Mouse (Mus musculus) midbrain, embryonic 14.5 days (tissue): Measurements from ENCODE around the gene 1700017N19Rik. TPM values are rescaled to one million over a fixed set of nuclear protein-coding genes. Genes with fewer than 3 reads are reported as not detected.

Experiments used
- ATAC-seq: fragments of 200-750 bp; cut with Nextera tagmentation; 2 replicates; pipeline ENCODE4 v1.8.0; 2017; ENCODE audit warnings: moderate number of reproducible peaks, moderate library complexity; ENCODE audit not compliant: low FRiP score, low TSS enrichment
- DNase-seq: peaks from one replicate; pipeline ENCODE4 v3.0.0-alpha.2; 2015
- H3K27ac ChIP-seq: fragments of 300-500 bp; sonication (generic); replicated peaks from 2 replicates; pipeline ENCODE4 v1.5.1; 2014; ENCODE audit warnings: mild to moderate bottlenecking, low read depth, low read length, moderate library complexity
- H3K27me3 ChIP-seq: fragments of 300-500 bp; sonication (generic); 2 replicates; pipeline ENCODE4 v1.6.1; 2014; ENCODE audit warnings: low read length, control low read depth, mixed read lengths; ENCODE audit not compliant: control insufficient read depth, insufficient read depth
- H3K36me3 ChIP-seq: fragments of 300-500 bp; sonication (generic); 2 replicates; pipeline ENCODE4 v1.6.1; 2014; ENCODE audit warnings: low read length, control low read depth; ENCODE audit not compliant: control insufficient read depth, insufficient read depth
- H3K4me1 ChIP-seq: fragments of 300-500 bp; sonication (generic); 2 replicates; pipeline ENCODE4 v1.6.1; 2014; ENCODE audit warnings: mild to moderate bottlenecking, antibody characterized with exemption, low read length, control low read depth; ENCODE audit not compliant: control insufficient read depth, insufficient read depth
- H3K4me2 ChIP-seq: fragments of 300-500 bp; sonication (generic); 2 replicates; pipeline ENCODE4 v1.6.1; 2014; ENCODE audit warnings: mild to moderate bottlenecking, low read length, moderate library complexity
- H3K4me3 ChIP-seq: fragments of 300-500 bp; sonication (generic); replicated peaks from 2 replicates; pipeline ENCODE4 v1.5.1; 2014; ENCODE audit warnings: low read depth, low read length
- H3K9ac ChIP-seq: fragments of 300-500 bp; sonication (generic); replicated peaks from 2 replicates; pipeline ENCODE4 v1.6.1; 2014; ENCODE audit warnings: mild to moderate bottlenecking, low read length, moderate library complexity
- H3K9me3 ChIP-seq: fragments of 300-500 bp; sonication (generic); 2 replicates; pipeline ENCODE4 v1.6.1; 2016; ENCODE audit warnings: low read length, control low read depth, mixed read lengths; ENCODE audit not compliant: control insufficient read depth
- WGBS: fragments of 180-500 bp; shearing (Covaris S2); extraction: QIAGEN DNeasy Blood & Tissue Kit; methylation state at CpG from one replicate; pipeline ENCODE4 v1.1.7; 2014; 5-methylcytosine and 5-hydroxymethylcytosine counted together
- polyA plus RNA-seq: library from polyadenylated mRNA; unstranded; fragments of >200 nt; fragmentation: Nextera tagmentation; extraction: Ambion mirVana; gene quantifications from 2 replicates; pipeline ENCODE4 v1.2.1, GENCODE M21; 2014

1700017N19Rik gene
- polyA plus RNA-seq, 1 experiment from 2014 or later, result 0.34 TPM

DNA sequence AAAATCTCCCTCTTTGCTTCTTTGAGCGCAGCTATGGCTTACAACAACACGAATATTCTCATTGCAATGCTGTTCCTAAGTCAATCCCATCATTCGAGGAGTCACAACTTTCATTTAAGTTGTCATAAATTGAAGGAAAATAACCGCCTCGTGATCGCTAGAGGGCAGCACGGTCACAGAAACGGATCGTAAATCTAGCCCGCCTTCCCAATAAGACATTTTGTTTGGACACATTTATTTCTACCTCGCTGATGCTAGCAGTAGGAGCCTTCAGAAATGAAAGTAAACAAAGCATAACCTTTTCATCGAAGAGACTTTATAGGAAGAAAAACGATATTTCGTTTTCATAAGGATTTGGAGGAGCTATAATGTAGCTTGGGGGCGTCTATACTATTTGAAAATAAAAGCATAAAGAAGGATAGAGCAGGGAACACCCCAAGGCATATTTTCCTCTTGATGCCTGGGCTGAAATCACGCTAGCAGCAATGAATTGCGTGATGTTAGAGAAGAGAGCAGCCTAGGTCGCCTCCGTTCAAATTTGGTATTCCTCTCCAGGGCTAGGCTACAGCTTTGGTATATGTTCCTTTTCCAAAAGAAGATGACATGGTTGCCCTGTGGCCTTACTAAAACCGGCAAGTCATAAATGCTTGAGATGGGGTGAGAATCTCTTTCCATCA lies 39.6 kb downstream of the 1700017N19Rik start:
- Histone ChIP-seq H3K4me1 (0 out of 2 replicates have a peak, but pooled peaks cover 3% of the 10 kb centered on the region), H3K4me3 (no peak overlapping the region), H3K27me3 (no peaks in the 10 kb centered on the region), H3K4me2 (peak overlapping the region; percentile 40), H3K36me3 (no peaks in the 10 kb centered on the region), H3K9me3 (no peaks in the 10 kb centered on the region), H3K27ac (peak overlapping the region; percentile 80), H3K9ac (no peak overlapping the region; the same call in 1 of the 2 replicates)
- DNase-seq (peak; percentile 90), ATAC-seq (peak; percentile 75)
- WGBS, result 20% methylated on average over 20 of the region's 20 CpGs

DNA sequence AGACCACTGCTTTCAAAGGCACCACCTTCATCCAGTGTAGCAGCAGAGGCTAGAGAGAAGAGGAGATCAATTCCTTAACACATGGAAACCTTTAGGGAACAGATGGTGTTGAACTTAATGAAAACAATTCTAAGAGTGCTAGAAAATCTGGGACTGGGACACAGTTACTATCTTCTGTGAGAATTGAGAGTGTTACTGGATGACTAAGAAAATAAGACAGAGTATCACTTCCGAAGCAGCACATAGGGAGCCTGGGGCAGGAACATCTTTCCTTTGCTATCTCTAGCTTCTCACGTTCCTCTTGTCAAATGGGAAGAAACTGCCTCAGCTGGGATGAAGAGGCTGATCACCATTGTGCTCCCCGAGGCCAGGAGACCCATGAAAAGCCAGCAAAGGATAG lies 52.6 kb downstream of the 1700017N19Rik start:
- Histone ChIP-seq H3K4me1 (no peaks in the 10 kb centered on the region), H3K27ac (no peak overlapping the region), H3K4me3 (no peak overlapping the region), H3K4me2 (no peak overlapping the region), H3K9ac (no peak overlapping the region), H3K27me3 (no peaks in the 10 kb centered on the region), H3K9me3 (no peaks in the 10 kb centered on the region), H3K36me3 (no peaks in the 10 kb centered on the region)
- DNase-seq, result no peak
- WGBS, result 80% methylated on average over 3 of the region's 3 CpGs
- ATAC-seq, result no peak

DNA sequence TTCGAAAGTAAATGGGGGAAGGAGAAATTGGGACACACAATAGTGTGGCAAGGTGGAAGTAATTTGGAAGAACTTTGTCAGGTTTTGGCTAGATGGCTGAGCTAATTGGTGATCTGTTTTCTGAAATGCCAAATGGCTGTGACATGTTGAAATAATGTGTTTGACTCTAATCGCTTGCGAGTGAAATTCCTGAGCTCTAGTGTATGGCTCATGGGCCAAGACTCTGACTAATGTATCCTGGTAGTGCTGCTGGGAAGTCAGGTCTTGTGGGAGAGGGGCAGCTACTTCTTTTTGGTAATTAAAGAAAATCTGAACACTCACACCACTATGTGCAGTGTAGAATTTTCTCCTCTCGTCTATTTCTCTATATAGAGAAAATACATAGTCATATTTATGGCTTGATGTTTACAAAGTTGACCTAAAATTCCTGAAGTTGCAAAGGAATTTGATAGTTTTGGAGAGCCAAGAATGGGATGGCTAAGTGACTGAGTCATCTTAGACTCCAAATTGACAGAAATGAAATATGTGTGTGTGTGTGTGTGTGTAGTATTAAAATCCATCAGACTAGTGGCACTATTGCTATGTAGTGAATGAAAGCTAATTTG lies 55.1 kb downstream of the 1700017N19Rik start:
- WGBS, result 90% methylated on average over 4 of the region's 4 CpGs
- ATAC-seq (no peak), DNase-seq (no peak)
- no peak overlapping the region for H3K9ac ChIP-seq
- H3K27ac ChIP-seq, result no peak overlapping the region
- no peaks in the 10 kb centered on the region for H3K27me3 ChIP-seq
- H3K36me3 ChIP-seq, result no peaks in the 10 kb centered on the region
- no peak overlapping the region for H3K4me3 ChIP-seq
- H3K4me1 ChIP-seq, result no peaks in the 10 kb centered on the region
- H3K4me2 ChIP-seq, result no peak overlapping the region
- H3K9me3 ChIP-seq, result no peaks in the 10 kb centered on the region

DNA sequence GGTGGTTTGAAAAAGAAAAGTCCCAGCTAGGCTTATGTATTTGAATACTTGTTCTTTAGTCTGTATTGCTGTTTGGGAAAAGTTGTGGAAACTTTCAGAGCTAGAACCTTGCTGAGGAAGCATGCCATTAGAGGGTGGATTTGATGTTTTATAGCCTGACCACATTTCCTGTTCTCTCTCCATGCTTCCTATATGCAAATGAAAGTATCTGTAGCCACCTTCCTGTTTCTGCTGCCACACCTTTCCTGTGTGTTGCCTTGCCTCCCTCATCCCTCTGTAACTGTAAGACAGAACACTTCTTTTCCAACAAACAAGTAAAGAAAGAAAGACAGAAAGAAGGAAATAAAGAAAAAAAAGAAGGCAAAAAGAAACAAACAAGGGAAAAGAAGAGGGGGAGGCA lies 63.9 kb downstream of the 1700017N19Rik start:
- Histone ChIP-seq H3K36me3 (no peaks in the 10 kb centered on the region), H3K9ac (no peak overlapping the region), H3K4me2 (no peak overlapping the region), H3K27ac (no peak overlapping the region), H3K27me3 (no peaks in the 10 kb centered on the region), H3K4me1 (no peaks in the 10 kb centered on the region), H3K9me3 (no peaks in the 10 kb centered on the region), H3K4me3 (no peak overlapping the region)
- no peak for DNase-seq
- no peak for ATAC-seq

DNA sequence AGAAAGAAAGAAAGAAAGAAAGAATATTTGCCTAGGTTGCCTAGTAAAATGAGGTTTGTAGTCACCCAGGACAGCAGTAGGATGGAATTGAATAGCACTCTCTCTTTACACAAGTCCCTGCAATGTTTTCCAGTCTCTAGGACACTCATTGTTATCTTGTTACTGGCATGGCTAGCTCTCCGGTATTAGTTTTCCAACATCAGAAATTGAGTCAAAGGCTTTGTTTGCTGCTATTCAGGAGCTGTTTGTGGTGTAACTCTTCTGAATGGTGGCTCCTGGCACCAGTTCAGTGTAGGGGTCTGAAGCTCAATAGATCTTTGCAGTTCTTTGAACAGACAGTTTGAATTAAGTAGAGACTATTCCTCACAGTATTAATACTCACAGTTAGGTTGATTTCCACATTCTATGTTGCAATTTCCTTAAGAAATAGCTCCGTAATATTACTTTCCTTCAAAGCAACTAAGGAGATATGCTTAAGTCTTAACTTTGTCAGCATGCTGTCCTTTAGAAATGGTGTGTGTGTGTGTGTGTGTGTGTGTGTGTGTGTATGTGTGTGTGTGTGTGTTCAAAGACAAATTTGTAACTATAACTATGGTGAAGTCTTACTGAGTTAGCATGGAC lies 71.8 kb downstream of the 1700017N19Rik start:
- H3K4me1 ChIP-seq, result no peaks in the 10 kb centered on the region
- H3K9ac ChIP-seq, result no peak overlapping the region
- H3K4me3 ChIP-seq, result no peak overlapping the region
- DNase-seq, result peak; percentile 20
- no peak for ATAC-seq
- no peaks in the 10 kb centered on the region for H3K9me3 ChIP-seq
- 51% methylated on average over 2 of the region's 2 CpGs for WGBS
- no peaks in the 10 kb centered on the region for H3K27me3 ChIP-seq
- H3K27ac ChIP-seq, result no peak overlapping the region
- H3K4me2 ChIP-seq, result no peak overlapping the region
- H3K36me3 ChIP-seq, result no peaks in the 10 kb centered on the region

Other genes with a start within 250 kb of the 1700017N19Rik start
- not detected in 2 replicates for gene Gm4302, start 249.6 kb upstream of the 1700017N19Rik start, polyA plus RNA-seq
- gene Gm4303, start 244.5 kb upstream of the 1700017N19Rik start, polyA plus RNA-seq, result not detected in 2 replicates
- not detected in 2 replicates for gene Gm4305, start 239.4 kb upstream of the 1700017N19Rik start, polyA plus RNA-seq
- not detected in 2 replicates for gene Gm4307, start 229.1 kb upstream of the 1700017N19Rik start, polyA plus RNA-seq
- gene Gm4312, start 207.9 kb upstream of the 1700017N19Rik start, polyA plus RNA-seq, result not detected in 2 replicates
- 10.3 and 11.7 TPM in 2 replicates for gene Tmtc3, start 103.1 kb upstream of the 1700017N19Rik start, polyA plus RNA-seq
- gene Cep290, start 102.9 kb upstream of the 1700017N19Rik start, polyA plus RNA-seq, result 7.4 TPM in 2 replicates
- 15.6 and 22.1 TPM in 2 replicates for gene 4930430F08Rik, start 61 bp upstream of the 1700017N19Rik start, polyA plus RNA-seq